Mouse (Mus musculus): ENCODE data around the gene Olfr785.
A peak's percentile ranks its signal among the peaks of the same experiment; 100 is the strongest.
"Not testable (repeated sequence)": the region's sequence is repeated elsewhere in the genome, so short reads cannot be mapped to it uniquely, and the experiment has no call there.

DNA sequence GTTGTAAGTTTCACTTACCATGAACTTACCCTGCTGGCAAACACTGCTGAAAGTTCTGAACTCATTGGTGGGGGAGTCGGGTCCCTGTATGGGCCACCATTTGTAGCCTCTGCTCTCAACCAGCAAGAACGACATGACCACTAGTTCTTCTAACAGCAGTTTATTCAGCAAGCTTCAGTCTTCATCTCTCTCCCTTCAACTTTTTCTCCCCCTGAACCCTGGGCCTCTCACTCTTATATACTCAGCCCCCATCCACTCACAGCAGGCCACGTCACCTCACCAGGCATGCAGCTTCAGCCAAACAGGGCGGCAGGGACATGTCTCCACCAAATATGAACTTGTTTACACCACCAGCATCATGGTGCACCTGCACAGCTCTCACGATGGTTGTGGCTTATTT is 31.2 kb upstream of the Olfr785 start:
- TF ChIP-seq ZNF384 (IDR thresholded peaks at IDR 0.05; ENCODE audit: low read depth, low read length); CTCF (conservative IDR thresholded peaks at IDR 0.05 in 1 of 2, IDR thresholded peaks at IDR 0.05 in 1 of 2; ENCODE audit: low read depth in 2 of 2, low read length in 2 of 2); MAFK (IDR thresholded peaks at IDR 0.05; ENCODE audit: insufficient replicate concordance, low read length); SIN3A (IDR thresholded peaks at IDR 0.05; ENCODE audit: low read length); E2F4 (IDR thresholded peaks at IDR 0.05; ENCODE audit: insufficient replicate concordance, low read depth, low read length); GABPA (IDR thresholded peaks at IDR 0.05; ENCODE audit: insufficient replicate concordance, low read depth, low read length); USF2 (conservative IDR thresholded peaks at IDR 0.05; ENCODE audit: low read depth, low read length); MEF2A (IDR thresholded peaks at IDR 0.05; ENCODE audit: borderline replicate concordance, low read depth, low read length): not testable (repeated sequence)
- TF ChIP-seq POLR2A (IDR thresholded peaks at IDR 0.05; ENCODE audit: low read depth, low read length) = peak; percentile 57

Measured in CH12.LX (cell line).